Mouse (Mus musculus): Measurements from ENCODE around the gene Terf2.

GRCm38 (mm10) chr8:107052046-107052445 is 44.3 kb downstream of the Terf2 start:
- no peak for TF ChIP-seq ZC3H11A (IDR thresholded peaks at IDR 0.05; ENCODE audit: borderline replicate concordance, low read depth, low read length)
- no peak for TF ChIP-seq HCFC1 (IDR thresholded peaks at IDR 0.05; ENCODE audit: borderline replicate concordance, insufficient read depth, low read length)
- no peak for TF ChIP-seq ZNF384 (IDR thresholded peaks at IDR 0.05; ENCODE audit: low read depth, low read length)
